Mouse (Mus musculus) spleen, adult 18-20 months (tissue): Measurements from ENCODE around the gene Stk4.

Experiments used
- DNase-seq, 2 experiments: peaks; one replicate each; pipeline ENCODE4 v3.0.0; 2022; ENCODE audit warnings: mixed read lengths in 2 of 2

Gene Stk4

DNA sequence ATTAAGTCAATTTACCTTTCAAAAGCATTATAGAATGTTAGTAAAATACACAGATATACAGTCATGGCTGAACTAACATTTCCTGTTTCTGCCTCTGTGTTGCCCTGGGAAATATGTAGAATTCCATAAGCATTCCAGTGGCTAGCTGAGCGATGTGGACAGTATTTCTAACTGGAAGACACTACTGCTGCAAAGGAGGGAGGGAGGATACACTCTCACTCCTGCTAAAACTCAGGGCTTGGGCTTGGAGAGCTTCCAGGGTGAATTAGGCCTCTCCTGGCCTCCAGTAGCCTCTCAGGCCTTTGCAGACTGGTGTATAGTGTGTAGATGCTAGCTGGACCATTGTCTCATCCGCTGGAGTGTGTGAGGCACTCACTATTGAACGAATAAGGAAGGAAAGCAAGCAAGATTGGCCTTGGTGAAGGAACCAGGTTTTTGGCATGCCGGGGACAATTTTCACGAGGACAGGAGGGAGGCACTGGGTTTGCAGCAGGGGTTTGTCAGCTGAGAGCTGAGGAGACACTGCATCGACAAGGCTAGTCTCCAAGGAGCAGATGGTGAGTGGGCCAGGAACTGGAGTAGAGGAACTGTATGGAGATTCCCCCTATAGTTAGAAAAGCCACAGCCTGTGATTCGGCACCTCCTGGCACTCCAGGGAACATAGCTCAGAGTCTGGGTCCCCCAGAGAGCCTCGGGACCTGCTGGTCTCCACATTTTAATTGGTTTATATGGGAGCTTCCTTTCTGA lies 104.7 kb downstream of the Stk4 start:
- no peak for DNase-seq

- no peak for DNase-seq
Measured at GRCm38 (mm10) chr2:164175850-164176249, 105.7 kb downstream of the Stk4 start.

- no peak for DNase-seq
Measured at GRCm38 (mm10) chr2:164177831-164178230, 107.7 kb downstream of the Stk4 start.

GRCm38 (mm10) chr2:164180124-164180523 lies 110.0 kb downstream of the Stk4 start:
- peak in 1 of 2 experiments; percentile 37 for DNase-seq

DNA sequence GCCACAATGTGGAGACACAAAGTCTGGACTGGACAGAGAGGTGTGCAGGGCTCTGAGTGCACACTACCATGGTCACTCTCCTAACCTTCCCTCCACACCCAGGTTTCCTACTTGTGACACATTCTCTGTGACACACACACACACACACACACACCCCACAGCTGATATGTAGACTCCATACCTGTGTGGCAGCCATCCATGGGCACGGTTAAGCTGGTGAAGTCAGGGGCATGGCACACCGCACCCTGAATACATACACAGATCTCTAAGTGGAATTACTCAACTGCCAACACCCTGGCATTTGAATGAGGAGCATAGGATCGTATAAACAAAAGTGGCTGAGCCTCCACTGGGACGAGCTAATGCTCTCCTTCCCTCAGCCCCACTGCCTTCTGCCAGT lies 110.6 kb downstream of the Stk4 start:
- no peak for DNase-seq

DNA sequence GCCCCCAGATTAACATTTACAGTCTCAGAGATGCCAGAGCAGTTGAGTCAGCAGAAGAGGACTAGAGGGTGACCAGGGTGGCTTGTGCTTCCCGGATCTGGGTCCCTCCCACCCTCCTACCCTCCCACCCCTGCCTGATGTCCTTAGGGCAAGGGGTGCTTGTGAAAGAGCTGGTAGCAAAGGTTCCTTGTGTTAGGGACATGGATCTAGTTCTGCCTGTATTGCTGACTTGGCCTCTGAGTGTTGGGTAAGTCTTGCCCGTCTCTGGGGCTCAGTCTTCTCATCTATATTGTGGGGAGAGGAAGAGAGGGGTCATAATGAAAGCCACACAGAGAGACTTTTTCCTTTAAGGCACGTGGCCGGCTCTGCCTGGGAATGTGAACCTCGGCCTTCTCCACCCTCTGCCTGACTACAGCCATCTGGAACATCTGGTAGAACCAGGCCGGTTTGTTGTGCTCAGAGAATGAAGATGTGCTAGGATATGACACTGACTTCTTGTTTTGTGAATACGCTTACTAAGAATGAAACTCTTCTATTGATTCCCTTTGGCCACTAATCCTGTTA lies 112.7 kb downstream of the Stk4 start, which contains the start of gene Wfdc5:
TSS of gene Wfdc5 (minus strand) at position 51 of the 564 bp plus-strand sequence.
- no peak for DNase-seq

DNA sequence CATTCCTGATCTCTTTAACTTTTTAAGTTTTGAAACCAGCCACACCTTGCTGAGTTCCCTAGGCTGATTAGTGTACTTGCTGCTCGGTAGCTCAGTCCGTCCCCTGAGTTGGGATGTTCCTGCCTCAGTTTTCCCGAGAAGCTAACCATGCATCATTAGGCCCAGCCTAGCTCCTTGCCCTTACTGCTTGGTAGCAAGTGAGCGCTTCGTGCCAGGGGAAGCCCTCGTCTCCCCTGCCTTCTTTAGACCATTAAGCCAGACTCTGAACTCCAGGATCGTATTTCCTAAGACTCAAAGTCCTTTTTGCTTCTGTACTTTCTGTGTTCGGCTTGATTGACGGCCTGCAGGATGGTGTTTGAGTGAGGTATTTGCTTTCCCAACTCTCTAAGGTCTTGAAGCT lies 113.2 kb downstream of the Stk4 start:
- DNase-seq = no peak

DNA sequence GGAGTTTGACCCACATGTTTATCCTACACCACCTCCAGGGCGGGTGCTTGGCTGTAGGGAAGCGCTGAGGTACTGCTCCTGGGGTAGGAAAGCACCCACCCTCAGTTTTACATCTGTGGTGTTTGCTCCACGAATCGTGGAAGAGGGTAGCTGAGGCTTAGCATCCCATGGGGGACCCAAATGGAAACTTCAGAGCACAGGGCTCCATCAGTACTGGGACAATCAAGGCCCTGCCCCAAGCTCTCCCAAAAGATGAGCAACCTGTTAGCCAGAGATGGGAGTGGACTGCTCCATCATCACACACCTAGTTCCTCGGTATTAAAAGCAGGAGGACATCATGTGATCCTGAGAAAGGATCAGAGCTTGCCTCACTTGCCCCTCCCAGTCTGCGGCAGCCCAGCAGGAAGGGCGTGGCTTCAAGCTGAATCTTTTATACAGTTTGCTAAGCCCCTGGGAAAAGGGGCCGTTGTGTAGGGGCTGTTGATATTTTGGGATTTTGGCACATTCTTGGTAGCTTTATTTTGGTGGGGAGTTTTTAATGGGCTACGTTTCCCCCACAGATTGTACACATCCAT lies 114.1 kb downstream of the Stk4 start:
- no peak for DNase-seq

- DNase-seq = peak in 1 of 2 experiments; percentile 22
Measured at GRCm38 (mm10) chr2:164188722-164189121, 118.6 kb downstream of the Stk4 start.

- no peak for DNase-seq
Measured at GRCm38 (mm10) chr2:164190576-164190975, 120.5 kb downstream of the Stk4 start, which contains the start of gene Wfdc12. TSS of gene Wfdc12 (minus strand) at chr2:164190608.

GRCm38 (mm10) chr2:164192279-164192678 lies 122.2 kb downstream of the Stk4 start:
- no peak for DNase-seq

DNA sequence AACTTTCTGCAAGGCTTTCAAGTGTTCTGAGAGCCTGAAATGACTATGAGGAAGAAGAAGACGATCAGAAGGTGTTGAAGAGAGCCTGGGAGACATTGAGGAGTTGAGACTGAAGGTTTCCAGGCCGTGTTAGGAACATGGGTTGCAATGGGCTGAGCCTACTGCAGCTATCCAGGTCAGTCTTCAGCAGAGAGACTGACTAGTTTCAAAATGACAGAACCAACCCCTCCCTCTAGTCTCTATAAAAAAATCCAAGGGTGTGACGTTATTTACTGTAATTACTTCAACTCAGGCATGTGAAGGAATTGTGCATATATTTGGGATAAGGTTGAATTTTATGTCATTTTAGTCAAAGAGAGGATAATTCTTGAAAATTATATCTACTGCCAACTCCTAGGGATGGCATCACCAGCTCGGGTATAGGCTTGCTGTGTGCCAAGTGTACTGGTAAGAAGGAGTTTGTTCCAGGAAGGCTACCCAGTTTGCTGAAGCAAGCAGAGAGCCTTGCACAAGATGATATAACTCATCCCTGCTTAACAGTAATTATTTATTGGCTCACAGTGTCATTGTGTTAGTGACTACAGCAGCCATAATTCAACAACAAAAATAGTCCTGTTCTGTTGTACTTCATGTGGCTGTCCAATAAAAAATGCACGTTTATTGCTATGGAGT lies 125.0 kb downstream of the Stk4 start:
- no peak for DNase-seq

DNA sequence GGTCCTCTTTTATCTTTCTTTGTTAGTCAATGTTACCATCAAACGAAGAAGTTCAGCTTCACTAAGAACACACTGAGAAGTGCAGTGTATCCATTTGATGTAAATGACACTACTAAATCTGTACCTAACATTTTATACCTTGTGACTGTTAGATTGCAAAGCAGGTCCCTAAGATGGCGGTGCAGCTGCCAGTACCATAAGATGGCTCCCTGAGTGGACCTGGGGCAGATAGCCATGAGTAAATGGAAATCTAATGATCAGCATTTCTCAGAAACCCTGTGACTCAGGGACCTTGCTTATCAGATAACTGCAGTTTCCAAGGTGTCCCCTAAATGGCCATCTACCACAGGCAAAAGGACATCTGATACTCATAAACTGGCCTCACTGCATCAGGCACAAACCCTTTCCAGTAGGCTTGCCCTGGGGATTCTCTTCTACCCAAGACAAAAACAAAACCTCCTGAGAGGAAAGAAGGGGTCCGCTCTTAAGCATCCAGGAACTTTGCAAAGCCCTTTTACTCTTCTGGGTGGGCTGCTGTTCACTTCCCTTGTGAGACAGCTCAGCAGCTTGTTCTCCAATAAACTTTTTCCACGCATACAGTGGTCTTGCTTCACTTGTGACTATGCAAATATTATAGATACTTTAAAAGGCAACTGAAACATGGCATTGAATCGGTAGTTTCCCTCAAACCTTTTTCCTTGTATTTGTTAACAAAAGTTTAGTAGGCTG lies 126.0 kb downstream of the Stk4 start:
- no peak for DNase-seq

GRCm38 (mm10) chr2:164196700-164196990 lies 126.5 kb downstream of the Stk4 start:
- DNase-seq = no peak

GRCm38 (mm10) chr2:164199626-164200327 lies 129.7 kb downstream of the Stk4 start, which contains the start of gene Wfdc15a:
TSS of gene Wfdc15a (minus strand) at chr2:164200130.
- DNase-seq = no peak
